Mouse (Mus musculus): ENCODE data around the gene Dbil5. TPM values are rescaled to one million over a fixed set of nuclear protein-coding genes. Genes with fewer than 3 reads are reported as not detected.
"Not testable (repeated sequence)": the region's sequence is repeated elsewhere in the genome, so short reads cannot be mapped to it uniquely, and the experiment has no call there.

Gene Dbil5
- total RNA-seq (2014; fragmentation: Nextera tagmentation), result not detected in 2 replicates
- not detected in 2 replicates for total RNA-seq (2017)

GRCm38 (mm10) chr11:76217390-76217800 lies at the start of gene Dbil5, which contains the start of gene Gemin4:
Gene Dbil5, plus strand, starts transcription at chr11:76217608.
Gene Gemin4, minus strand, starts transcription at chr11:76217664.
- peak; percentile 98 for ATAC-seq (replicated peaks; ENCODE audit: low FRiP score, low TSS enrichment, poor library complexity, severe bottlenecking)

- no peak for ATAC-seq (replicated peaks; ENCODE audit: low FRiP score, low TSS enrichment, poor library complexity, severe bottlenecking)
These were observed 48.4 kb upstream of the Dbil5 start for GRCm38 (mm10) chr11:76168976-76169375.

GRCm38 (mm10) chr11:76170207-76170606 lies 47.2 kb upstream of the Dbil5 start:
- no peak for ATAC-seq (replicated peaks; ENCODE audit: low FRiP score, low TSS enrichment, poor library complexity, severe bottlenecking)

DNA sequence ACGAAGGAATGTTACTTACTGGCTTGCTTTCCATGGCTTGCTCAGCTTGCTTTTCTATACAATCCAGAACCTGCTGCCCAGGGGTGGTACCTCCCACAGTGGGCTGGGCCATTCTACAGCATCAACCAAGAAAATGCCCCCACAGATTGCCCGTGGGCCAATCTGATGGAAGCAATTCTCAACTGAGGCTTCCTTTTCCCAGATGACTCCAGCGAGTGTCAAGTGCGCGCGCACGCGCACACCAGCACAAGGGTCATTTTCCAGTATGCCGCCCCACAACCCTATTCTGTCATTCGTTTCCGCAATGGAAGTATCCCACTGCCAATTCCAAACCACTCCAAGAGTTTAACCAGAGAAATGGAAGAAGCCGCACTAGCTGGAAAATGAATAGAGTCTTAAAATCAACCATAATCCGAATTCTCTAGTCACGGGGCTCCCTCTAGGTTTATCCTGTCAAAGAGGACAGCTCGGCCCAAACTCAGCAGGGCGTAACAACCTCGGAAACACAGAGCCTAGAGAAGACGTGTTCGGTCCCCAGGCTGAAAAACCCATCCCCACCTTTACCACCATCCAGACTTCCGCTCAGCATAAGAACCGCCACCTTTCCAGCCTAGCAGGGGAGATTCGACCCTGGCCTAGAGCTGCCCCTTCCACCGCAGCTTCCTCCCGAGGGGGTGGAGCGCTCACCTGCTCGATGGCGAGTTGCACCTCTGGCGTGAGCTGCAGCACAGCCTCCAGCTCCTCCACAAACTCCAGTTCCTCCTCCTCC lies 38.5 kb upstream of the Dbil5 start:
- ATAC-seq (replicated peaks; ENCODE audit: low FRiP score, low TSS enrichment, poor library complexity, severe bottlenecking), result peak; percentile 69

DNA sequence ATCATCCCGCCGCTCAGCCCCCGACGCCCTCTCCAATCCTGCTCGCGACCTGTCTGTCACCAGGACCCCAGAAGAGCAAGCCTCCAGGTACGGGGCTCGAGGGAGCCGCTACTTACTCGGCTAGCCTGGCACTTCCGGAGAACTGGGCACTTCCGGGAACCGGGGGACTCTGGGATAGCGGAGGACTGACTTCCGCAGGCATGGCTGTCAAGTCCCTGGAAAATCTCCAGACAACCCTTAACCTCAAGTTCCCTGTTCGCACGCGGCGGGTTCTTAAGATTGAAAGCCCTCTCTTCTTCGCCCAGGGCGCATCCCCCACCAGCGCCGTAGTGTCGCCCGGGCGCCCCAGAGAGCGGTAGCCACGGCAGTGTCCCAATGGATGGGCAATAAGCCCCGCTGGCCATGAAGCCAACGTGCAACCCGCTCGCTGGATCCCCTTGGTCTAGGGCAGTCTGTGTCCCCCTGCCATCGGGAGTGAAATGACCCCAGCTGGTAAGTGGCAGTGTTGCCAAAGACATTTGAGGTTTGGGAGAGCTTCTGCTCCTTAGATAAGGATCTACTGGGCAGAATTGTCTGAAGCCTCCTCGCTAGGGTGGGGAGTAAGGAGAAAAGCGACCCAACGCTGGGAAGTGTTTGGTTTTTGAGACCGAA lies 37.8 kb upstream of the Dbil5 start, which contains the start of the genes Vps53 and Fam57a:
Gene Vps53, minus strand, starts transcription at position 153 of the 651 bp plus-strand sequence.
Gene Fam57a, plus strand, starts transcription at position 177 of the 651 bp plus-strand sequence.
- peak; percentile 93 for ATAC-seq (replicated peaks; ENCODE audit: low FRiP score, low TSS enrichment, poor library complexity, severe bottlenecking)

DNA sequence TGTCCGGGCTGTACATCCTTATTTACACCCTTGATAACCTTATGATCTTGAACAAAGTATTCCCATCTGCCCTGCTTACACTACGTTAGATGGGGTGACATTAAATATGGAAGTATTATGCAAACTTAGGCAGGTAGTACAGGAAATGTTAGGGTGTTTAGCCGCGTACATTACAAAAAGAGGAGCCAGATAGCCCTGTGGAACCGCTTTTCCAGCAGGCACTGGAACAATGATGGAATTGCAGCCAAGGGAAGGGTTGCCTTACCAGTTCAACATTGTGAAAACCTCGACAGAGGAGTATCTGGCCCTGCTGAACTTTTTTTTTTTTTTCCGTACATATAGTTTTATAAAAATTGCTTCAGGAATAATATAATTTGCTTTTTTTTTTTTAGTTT lies 37.3 kb upstream of the Dbil5 start:
- no peak for ATAC-seq (replicated peaks; ENCODE audit: low FRiP score, low TSS enrichment, poor library complexity, severe bottlenecking)

- no peak for ATAC-seq (replicated peaks; ENCODE audit: low FRiP score, low TSS enrichment, poor library complexity, severe bottlenecking)
These were observed 33.7 kb upstream of the Dbil5 start for GRCm38 (mm10) chr11:76183745-76184144.

- no peak for ATAC-seq (replicated peaks; ENCODE audit: low FRiP score, low TSS enrichment, poor library complexity, severe bottlenecking)
These were observed 30.5 kb upstream of the Dbil5 start for GRCm38 (mm10) chr11:76186908-76187307.

DNA sequence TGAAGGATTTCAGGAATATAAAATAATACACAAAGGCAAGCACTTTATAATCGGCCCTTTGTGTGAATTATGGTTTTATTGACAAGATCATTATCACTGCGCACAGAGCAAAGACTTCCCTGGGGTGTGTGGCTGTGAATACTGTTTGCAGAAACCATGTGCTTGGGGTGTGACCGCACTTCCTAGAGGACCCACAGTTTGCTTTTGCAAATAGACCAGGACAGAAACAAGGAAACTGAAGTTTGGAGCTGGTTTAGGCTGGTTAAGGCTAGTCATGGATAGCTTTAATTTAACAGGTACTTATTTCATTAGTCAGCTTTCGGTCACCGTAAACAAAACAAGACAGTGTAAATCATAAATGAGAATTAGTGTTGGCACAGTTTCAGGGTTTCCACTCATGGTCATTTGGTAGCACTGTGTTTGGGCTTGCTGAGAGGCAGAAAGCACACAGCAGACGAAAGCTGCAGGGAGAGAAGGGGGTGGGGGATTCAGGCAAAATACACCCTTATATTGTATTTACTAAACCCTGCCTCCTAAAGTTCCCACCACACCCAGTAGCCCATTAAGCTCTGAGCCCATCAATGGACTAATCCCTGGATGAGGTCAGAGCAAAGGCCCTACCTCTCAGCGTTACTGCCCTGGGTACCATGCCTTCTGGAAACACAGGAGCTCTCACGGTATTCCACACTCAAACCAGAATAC lies 21.0 kb upstream of the Dbil5 start:
- no peak for ATAC-seq (replicated peaks; ENCODE audit: low FRiP score, low TSS enrichment, poor library complexity, severe bottlenecking)

DNA sequence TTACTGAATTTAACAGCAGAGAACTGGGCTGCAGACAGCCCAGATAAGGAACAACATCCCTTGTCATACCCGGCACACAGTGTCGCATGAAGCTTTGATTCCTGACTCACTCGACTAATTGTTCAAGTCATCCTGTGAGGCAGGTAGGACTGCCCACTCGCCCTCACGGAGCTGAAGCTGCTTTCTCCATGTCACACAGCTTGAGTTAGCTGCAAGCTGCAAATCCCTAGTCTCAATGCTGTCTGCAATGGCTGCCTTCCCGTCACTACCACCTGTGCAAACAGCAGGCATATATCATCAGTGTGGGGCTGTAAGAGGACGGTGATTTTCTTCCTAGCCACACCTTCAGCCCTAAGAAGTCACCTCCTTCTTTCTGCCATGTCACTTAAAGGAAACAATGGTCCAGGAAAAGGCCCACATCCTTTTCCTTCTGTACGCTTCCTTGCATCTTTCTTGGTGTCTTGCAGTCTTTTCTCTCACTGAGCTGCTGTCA lies 20.4 kb upstream of the Dbil5 start:
- ATAC-seq (replicated peaks; ENCODE audit: low FRiP score, low TSS enrichment, poor library complexity, severe bottlenecking), result no peak

- ATAC-seq (replicated peaks; ENCODE audit: low FRiP score, low TSS enrichment, poor library complexity, severe bottlenecking), result peak; percentile 88
These were observed 15.4 kb upstream of the Dbil5 start for GRCm38 (mm10) chr11:76201761-76202674.

DNA sequence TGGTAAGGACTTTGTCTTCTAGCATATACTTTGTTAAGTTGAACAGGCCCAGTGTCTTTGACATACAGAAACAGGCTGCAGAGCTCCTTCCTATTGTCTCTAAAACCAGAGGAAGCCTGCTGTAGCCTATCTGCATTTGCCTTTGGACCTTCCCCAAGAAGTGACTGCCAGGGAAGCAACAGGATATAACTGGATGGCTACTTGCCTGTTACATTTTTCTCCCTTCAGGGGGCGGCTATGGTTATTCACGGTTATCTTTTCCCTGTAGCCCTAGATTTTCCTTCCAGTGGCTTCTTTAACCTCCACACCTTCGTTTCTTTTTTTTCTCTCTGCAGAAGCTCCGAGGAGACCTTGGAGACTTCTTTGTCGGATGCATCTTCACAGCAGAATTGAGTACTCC lies 10.6 kb upstream of the Dbil5 start:
- no peak for ATAC-seq (replicated peaks; ENCODE audit: low FRiP score, low TSS enrichment, poor library complexity, severe bottlenecking)

DNA sequence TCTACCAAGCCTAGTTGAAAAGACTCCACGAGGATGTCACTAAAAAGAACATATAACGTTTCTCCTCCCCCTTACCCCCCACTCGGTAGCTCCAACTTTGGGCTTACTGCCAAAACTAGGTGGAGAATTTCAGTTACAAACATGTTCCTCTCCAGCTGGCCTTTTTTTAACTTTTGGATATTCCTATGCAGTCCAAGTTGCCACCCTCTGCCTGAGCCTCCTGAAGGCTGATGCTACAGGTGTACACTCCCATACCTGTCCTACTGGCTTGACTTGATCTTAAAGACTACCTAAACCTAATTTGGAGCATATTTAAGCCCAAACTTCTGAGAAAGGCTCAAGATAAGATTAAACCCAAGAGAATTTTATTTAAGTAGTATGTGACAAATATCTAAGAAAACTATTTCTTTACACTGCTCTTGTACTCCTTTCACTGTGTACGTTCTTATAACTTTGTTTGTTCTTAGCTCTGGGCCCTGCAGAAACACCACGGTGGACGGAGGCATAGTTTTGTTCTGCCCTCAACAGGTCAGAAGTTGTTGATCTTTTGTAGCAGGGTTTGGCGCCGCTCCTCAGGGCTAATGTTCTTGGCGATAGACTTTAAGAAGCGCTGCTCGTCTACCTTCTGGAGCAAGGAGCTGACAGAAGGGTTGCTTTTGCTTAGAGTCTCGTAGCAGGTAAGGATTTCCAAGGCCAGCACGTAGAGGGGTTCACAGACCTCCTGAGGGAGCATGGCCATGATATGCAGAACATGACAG lies 7.0 kb upstream of the Dbil5 start:
- no peak for ATAC-seq (replicated peaks; ENCODE audit: low FRiP score, low TSS enrichment, poor library complexity, severe bottlenecking)

DNA sequence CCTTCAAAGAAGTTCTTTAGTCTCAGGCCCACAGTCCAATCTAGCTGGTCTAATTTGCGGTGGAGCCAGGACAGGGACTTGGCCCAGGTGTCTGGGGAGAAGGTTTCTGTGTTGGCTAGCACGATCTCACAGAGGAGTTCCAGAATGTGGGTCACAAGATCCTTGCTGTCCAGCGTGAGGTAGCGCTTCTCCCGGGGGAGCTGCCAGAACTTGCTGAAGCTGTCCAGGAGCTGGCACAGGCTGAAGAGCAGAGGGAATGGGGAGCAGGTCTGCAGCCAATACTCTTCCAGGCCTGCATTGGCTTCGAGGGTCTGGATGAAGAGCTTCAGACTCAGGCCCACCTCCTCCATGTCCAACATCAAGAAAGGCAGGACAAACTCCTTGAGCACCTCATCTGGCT lies 5.8 kb upstream of the Dbil5 start:
- not testable (repeated sequence) for ATAC-seq (replicated peaks; ENCODE audit: low FRiP score, low TSS enrichment, poor library complexity, severe bottlenecking)

DNA sequence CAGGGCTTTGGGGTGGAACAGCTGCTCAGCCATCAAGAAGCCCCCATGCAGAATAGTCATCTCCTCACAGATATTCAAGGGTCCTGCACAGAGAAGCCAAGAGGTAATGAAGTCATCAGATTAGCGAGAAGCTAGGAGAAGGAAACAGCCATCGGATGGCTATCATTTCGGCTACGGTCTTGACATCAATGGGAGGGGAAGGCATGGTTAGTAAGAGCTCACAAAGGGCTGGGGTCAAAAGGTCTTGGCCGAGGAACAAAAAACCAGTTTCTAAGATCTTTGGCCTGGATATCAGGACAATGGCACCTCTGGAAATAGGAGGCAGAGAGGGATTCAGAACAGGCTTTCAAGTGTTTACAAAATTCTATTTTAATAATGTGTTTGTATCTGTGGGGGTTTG lies 3.6 kb upstream of the Dbil5 start:
- no peak for ATAC-seq (replicated peaks; ENCODE audit: low FRiP score, low TSS enrichment, poor library complexity, severe bottlenecking)

GRCm38 (mm10) chr11:76215011-76215410 lies 2.4 kb upstream of the Dbil5 start:
- ATAC-seq (replicated peaks; ENCODE audit: low FRiP score, low TSS enrichment, poor library complexity, severe bottlenecking), result no peak

- ATAC-seq (replicated peaks; ENCODE audit: low FRiP score, low TSS enrichment, poor library complexity, severe bottlenecking), result no peak
These were observed 1.3 kb upstream of the Dbil5 start for GRCm38 (mm10) chr11:76216049-76216540.

All from megakaryocyte-erythroid progenitor cell, adult 5-6 weeks (primary cell).